Comparison of ENCODE assay signal across 25 mouse cellular contexts in genomic region chr10:94473501-94473900, GRCm38 (mm10).
DNase-seq lines count a peak whose midpoint lies in the region; ATAC-seq and TF ChIP-seq lines count a peak whose summit lies in the region.
"Had no signal": no experiment of that assay in that cellular context is flagged by ENCODE, and none has a peak within 500 bp of the region (broad histone marks: within the 10 kb centered on the region; RNA-seq: fewer than 3 reads in every experiment).

No protein-coding gene starts in this region.

- no peak overlapping the region for H3K9ac ChIP-seq in hindbrain, embryonic 13.5 days
- H3K9ac ChIP-seq: embryonic facial prominence, embryonic 12.5 days; forebrain, embryonic 12.5 days had no signal

- H3K4me1 ChIP-seq in embryonic fibroblast, embryonic 13.5 days (ENCODE audit: control insufficient read depth, insufficient read depth, low read length) = peaks cover 8% of the 10 kb centered on the region
- H3K4me1 ChIP-seq in cerebellum, adult 2 months (ENCODE audit: control insufficient read depth, insufficient read depth, low read length) = no peaks in the 10 kb centered on the region
- H3K4me1 ChIP-seq in heart, embryonic 10.5 days = peaks cover 4% of the 10 kb centered on the region; the same call in 1 of the 2 replicates
- H3K4me1 ChIP-seq in hindbrain, embryonic 13.5 days (replicated peaks) = peaks cover 3% of the 10 kb centered on the region; the same call in 1 of the 2 replicates
- H3K4me1 ChIP-seq: embryonic facial prominence, embryonic 10.5 days; forebrain, embryonic 12.5 days had no signal

- WGBS in cerebellum, adult 2 months = 73% methylated on average over 5 of the region's 5 CpGs
- 87% methylated on average over 5 of the region's 5 CpGs for WGBS in heart, embryonic 10.5 days
- 53% methylated on average over 5 of the region's 5 CpGs for WGBS in hindbrain, embryonic 13.5 days

- peak; percentile 30 for DNase-seq in Muller cell, postnatal 12 days (ENCODE audit: inconsistent ontology term)
- DNase-seq in cerebellum, adult 2 months = no peak
- no peak for DNase-seq in heart, embryonic 10.5 days (ENCODE audit: low spot score)
- DNase-seq: adrenal gland, adult 8-10 months; adrenal gland, postnatal 14 days; adrenal gland, postnatal 36 days; B cell, adult 2 months; cerebellum, adult 11-12 months; cerebellum, adult 8-10 months; cerebellum, adult 9-11 months; cerebellum, postnatal 25 days had no signal

- no peak for TF ChIP-seq CTCF in embryonic fibroblast, embryonic 13.5 days (IDR thresholded peaks at IDR 0.05; ENCODE audit: borderline replicate concordance, insufficient read depth, low read length)
- no peak for TF ChIP-seq CTCF in cerebellum, adult 2 months (IDR thresholded peaks at IDR 0.05; ENCODE audit: borderline replicate concordance, insufficient read depth, low read depth, low read length)

- H3K27ac ChIP-seq in embryonic fibroblast, embryonic 13.5 days (ENCODE audit: insufficient read depth, low read length) = peak overlapping the region; percentile 53; the same call in 1 of the 2 replicates
- no peak overlapping the region for H3K27ac ChIP-seq in cerebellum, adult 2 months (ENCODE audit: insufficient read depth, low read length)
- no peak overlapping the region for H3K27ac ChIP-seq in heart, embryonic 10.5 days
- H3K27ac ChIP-seq in hindbrain, embryonic 13.5 days = no peak overlapping the region
- H3K27ac ChIP-seq: embryonic facial prominence, embryonic 10.5 days; embryonic facial prominence, embryonic 12.5 days; forebrain, embryonic 10.5 days; forebrain, embryonic 12.5 days had no signal

- no peaks in the 10 kb centered on the region for H3K27me3 ChIP-seq in cerebellum, adult 2 months (ENCODE audit: control insufficient read depth, insufficient read depth, low read length)
- no peaks in the 10 kb centered on the region for H3K27me3 ChIP-seq in heart, embryonic 10.5 days (ENCODE audit: insufficient read depth, poor library complexity, severe bottlenecking)
- H3K27me3 ChIP-seq in hindbrain, embryonic 13.5 days = 0 out of 2 replicates have a peak, but pooled peaks cover 3% of the 10 kb centered on the region
- H3K27me3 ChIP-seq: CH12.LX; embryonic facial prominence, embryonic 12.5 days; forebrain, embryonic 12.5 days; Patski had no signal

- H3K4me2 ChIP-seq in hindbrain, embryonic 13.5 days = no peak overlapping the region
- H3K4me2 ChIP-seq: embryonic facial prominence, embryonic 12.5 days; forebrain, embryonic 12.5 days had no signal

- TF ChIP-seq POLR2A in embryonic fibroblast, embryonic 13.5 days (IDR thresholded peaks at IDR 0.05; ENCODE audit: low read depth, low read length) = no peak
- no peak for TF ChIP-seq POLR2A in cerebellum, adult 2 months (IDR thresholded peaks at IDR 0.05; ENCODE audit: borderline replicate concordance, insufficient read depth, low read length)

- no peaks in the 10 kb centered on the region for H3K9me3 ChIP-seq in heart, embryonic 10.5 days
- H3K9me3 ChIP-seq in hindbrain, embryonic 13.5 days = no peaks in the 10 kb centered on the region
- H3K9me3 ChIP-seq: embryonic facial prominence, embryonic 10.5 days; embryonic facial prominence, embryonic 12.5 days; forebrain, embryonic 10.5 days; forebrain, embryonic 12.5 days; G1E had no signal

- no peak for ATAC-seq in hindbrain, embryonic 13.5 days (ENCODE audit: low FRiP score)
- ATAC-seq: activated CD4-positive, CD25-positive, alpha-beta regulatory T cell, adult 4 months; CD4-positive, CD25-positive, alpha-beta regulatory T cell, adult 4 months; forebrain, embryonic 14.5 days; forebrain, embryonic 16.5 days; Patski had no signal

- H3K36me3 ChIP-seq in heart, embryonic 10.5 days = no peaks in the 10 kb centered on the region
- H3K36me3 ChIP-seq in hindbrain, embryonic 13.5 days = no peaks in the 10 kb centered on the region
- H3K36me3 ChIP-seq: embryonic facial prominence, embryonic 10.5 days; embryonic facial prominence, embryonic 12.5 days; forebrain, embryonic 10.5 days; forebrain, embryonic 12.5 days; G1E had no signal

- no peak overlapping the region for H3K4me3 ChIP-seq in embryonic fibroblast, embryonic 13.5 days (ENCODE audit: insufficient read depth, low read length)
- H3K4me3 ChIP-seq in cerebellum, adult 2 months (replicated peaks; ENCODE audit: insufficient read depth, low read depth, low read length) = no peak overlapping the region
- H3K4me3 ChIP-seq in heart, embryonic 10.5 days = no peak overlapping the region
- no peak overlapping the region for H3K4me3 ChIP-seq in hindbrain, embryonic 13.5 days
- H3K4me3 ChIP-seq: embryonic facial prominence, embryonic 10.5 days; embryonic facial prominence, embryonic 12.5 days; erythroblast, embryonic 14.5 days; forebrain, embryonic 10.5 days; forebrain, embryonic 12.5 days had no signal
